Mouse (Mus musculus) kidney, postnatal 0 days (tissue): ENCODE data around the gene Cox7a2. TPM values are rescaled to one million over a fixed set of nuclear protein-coding genes. Genes with fewer than 3 reads are reported as not detected.
A peak's percentile ranks its signal among the peaks of the same experiment; 100 is the strongest.

ENCODE experiments used
- ATAC-seq: fragments of 200-750 bp; cut with Nextera tagmentation; replicated peaks from 2 replicates; pipeline ENCODE4 v1.8.0; 2017; ENCODE audit warnings: low read depth, moderate number of reproducible peaks, moderate TSS enrichment, moderate library complexity; ENCODE audit not compliant: low FRiP score
- DNase-seq: peaks from one replicate; pipeline ENCODE4 v3.0.0-alpha.2; 2016; ENCODE audit warnings: low spot score
- H3K27ac ChIP-seq: fragments of 300-500 bp; sonication (generic); 2 replicates; pipeline ENCODE4 v1.5.1; 2014; ENCODE audit warnings: mild to moderate bottlenecking
- H3K27me3 ChIP-seq: fragments of 300-500 bp; sonication (generic); 2 replicates; pipeline ENCODE4 v1.6.1; 2014; ENCODE audit warnings: low read length, mixed read lengths; ENCODE audit not compliant: insufficient read depth
- H3K36me3 ChIP-seq: fragments of 300-500 bp; sonication (generic); 2 replicates; pipeline ENCODE4 v1.6.1; 2014; ENCODE audit warnings: low read length, mixed read lengths; ENCODE audit not compliant: insufficient read depth
- H3K4me1 ChIP-seq: fragments of 300-500 bp; sonication (generic); replicated peaks from 2 replicates; pipeline ENCODE4 v1.6.1; 2014; ENCODE audit warnings: antibody characterized with exemption, low read length, mixed read lengths; ENCODE audit not compliant: insufficient read depth
- H3K4me2 ChIP-seq: fragments of 300-500 bp; sonication (generic); 2 replicates; pipeline ENCODE4 v1.6.1; 2014; ENCODE audit warnings: mild to moderate bottlenecking, low read length, moderate library complexity, mixed read lengths
- H3K4me3 ChIP-seq: fragments of 300-500 bp; sonication (generic); replicated peaks from 2 replicates; pipeline ENCODE4 v1.5.1; 2014; ENCODE audit warnings: low read depth, low read length
- H3K9ac ChIP-seq: fragments of 300-500 bp; sonication (generic); 2 replicates; pipeline ENCODE4 v1.6.1; 2014; ENCODE audit warnings: low read depth, low read length
- H3K9me3 ChIP-seq: fragments of 300-500 bp; sonication (generic); replicated peaks from 2 replicates; pipeline ENCODE4 v1.6.1; 2016; ENCODE audit warnings: low read length, inconsistent platforms, mixed read lengths
- CTCF ChIP-seq: IDR thresholded peaks from 2 replicates; pipeline ENCODE4 v1.5.1; 2016; ENCODE audit warnings: antibody characterized with exemption, low read depth, mild to moderate bottlenecking, moderate library complexity
- WGBS: fragments of 180-500 bp; shearing (Covaris S2); extraction: QIAGEN DNeasy Blood & Tissue Kit; methylation state at CpG from one replicate; pipeline ENCODE4 v1.1.7; 2014; 5-methylcytosine and 5-hydroxymethylcytosine counted together
- polyA plus RNA-seq: library from polyadenylated mRNA; unstranded; fragments of >200 nt; fragmentation: Nextera tagmentation; extraction: Ambion mirVana; gene quantifications from 2 replicates; pipeline ENCODE4 v1.2.1, GENCODE M21; 2015

Cox7a2 gene
- polyA plus RNA-seq, 1 experiment from 2014 or later = 1,379 TPM

DNA sequence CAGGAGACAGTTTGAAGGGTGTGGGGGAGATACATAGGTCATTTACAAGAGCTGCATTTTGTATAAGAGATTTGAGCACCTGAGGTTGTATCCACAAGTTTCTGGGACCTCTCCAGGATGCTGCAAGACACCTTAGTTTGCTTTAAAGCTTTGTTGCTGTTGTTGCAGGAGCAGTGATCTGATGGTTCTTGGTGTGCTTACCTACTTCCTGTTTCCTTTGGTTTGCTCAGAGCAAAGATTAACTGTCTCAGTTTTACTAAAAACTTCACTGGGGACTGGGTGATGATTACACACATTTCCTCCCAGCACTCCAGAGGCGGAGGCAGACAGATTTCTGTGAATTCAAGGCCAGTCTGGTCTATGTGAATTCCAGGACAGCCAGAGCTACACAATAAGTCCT, 35.4 kb upstream of the Cox7a2 start:
- no peaks in the 10 kb centered on the region for H3K9me3 ChIP-seq
- 0 out of 2 replicates have a peak, but pooled peaks cover 3% of the 10 kb centered on the region for H3K4me1 ChIP-seq
- DNase-seq = no peak
- no peak for ATAC-seq
- no peaks in the 10 kb centered on the region for H3K36me3 ChIP-seq
- no peaks in the 10 kb centered on the region for H3K27me3 ChIP-seq
- no peak for TF ChIP-seq CTCF
- no peak overlapping the region for H3K4me2 ChIP-seq
- H3K9ac ChIP-seq = no peak overlapping the region
- no peak overlapping the region for H3K4me3 ChIP-seq
- 73% methylated on average over 1 of the region's 1 CpGs for WGBS
- H3K27ac ChIP-seq = no peak overlapping the region

DNA sequence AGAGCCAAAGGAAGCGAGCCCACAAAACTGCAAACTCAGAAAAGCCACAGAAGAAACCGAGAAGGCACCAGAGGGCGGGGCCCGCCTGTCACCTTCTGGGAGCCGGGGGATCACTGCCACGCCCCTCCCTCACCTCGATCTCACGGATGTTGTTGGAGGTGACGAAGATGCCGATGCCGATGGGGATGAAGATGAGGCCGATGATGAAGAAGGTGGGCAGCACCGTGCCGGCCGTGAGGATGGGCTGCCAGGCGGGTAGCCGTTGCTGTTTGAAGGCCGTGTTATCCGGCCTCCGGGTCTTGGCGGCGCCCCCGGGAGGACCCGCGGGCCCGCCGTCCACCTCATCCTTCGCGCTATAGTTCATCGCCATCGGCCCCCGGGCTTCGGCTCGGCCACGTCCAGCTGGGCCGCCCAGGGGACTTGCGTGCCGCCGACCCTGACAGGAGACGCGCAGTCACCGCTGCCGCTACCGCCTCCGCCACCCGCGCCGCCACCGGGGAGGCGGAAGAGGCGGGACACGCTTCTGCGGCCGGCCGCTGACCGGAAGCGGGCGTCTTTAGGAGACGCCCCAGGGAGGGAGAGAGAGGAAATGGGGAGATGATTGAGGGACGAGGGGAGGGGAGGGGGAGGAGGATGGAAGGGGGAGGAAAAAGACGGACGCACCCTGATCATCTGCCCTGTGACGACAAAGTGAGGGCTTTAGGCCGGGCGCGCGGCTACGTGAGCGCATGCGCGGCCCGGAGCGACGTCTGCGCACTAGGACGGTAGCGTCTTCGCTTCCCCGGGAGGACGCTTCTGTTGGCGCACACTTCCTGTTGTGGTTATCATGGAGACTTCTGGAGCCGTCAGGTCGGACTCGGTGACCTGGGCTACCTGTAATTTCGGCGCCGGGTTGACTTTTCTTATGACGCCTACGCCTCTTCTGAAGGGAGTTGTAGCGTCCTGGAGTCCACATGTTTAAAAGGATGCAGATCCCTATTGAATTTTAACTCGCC, 33.5 kb upstream of the Cox7a2 start, which contains the start of gene Tmem30a:
TSS of gene Tmem30a (minus strand) at position 667 of the 995 bp plus-strand sequence.
- DNase-seq (peak; percentile 98), ATAC-seq (peak; percentile 98)
- Histone ChIP-seq H3K27ac (peak within 1 kb of the TSS; percentile 89), H3K36me3 (no peaks in the 10 kb centered on the region), H3K27me3 (no peaks in the 10 kb centered on the region), H3K4me1 (0 out of 2 replicates have a peak, but pooled peaks cover 3% of the 10 kb centered on the region), H3K9me3 (no peaks in the 10 kb centered on the region), H3K4me3 (peak within 1 kb of the TSS; percentile 84), H3K9ac (peak within 1 kb of the TSS; percentile 83), H3K4me2 (peak within 1 kb of the TSS; percentile 68)
- TF ChIP-seq CTCF = no peak
- WGBS = under 1% methylated on average over 82 of the region's 91 CpGs

DNA sequence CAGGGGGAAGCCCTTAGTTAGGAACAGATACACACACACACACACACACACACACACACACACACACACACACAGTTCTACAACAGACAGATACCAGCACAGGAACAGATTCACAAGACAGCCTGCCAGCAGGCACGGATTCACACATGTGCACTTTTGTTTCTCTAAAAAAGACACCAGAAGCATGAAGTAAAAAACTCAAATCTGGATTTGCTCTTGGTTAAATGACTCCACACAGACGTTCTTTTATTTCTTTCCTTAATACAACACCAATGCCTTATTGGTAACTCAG, 26.1 kb upstream of the Cox7a2 start:
- WGBS = 71% methylated on average over 2 of the region's 2 CpGs
- Histone ChIP-seq H3K4me2 (no peak overlapping the region), H3K4me3 (no peak overlapping the region), H3K9me3 (no peaks in the 10 kb centered on the region), H3K4me1 (no peaks in the 10 kb centered on the region), H3K9ac (no peak overlapping the region), H3K27ac (no peak overlapping the region), H3K27me3 (no peaks in the 10 kb centered on the region), H3K36me3 (no peaks in the 10 kb centered on the region)
- no peak for TF ChIP-seq CTCF
- ATAC-seq = no peak
- no peak for DNase-seq

DNA sequence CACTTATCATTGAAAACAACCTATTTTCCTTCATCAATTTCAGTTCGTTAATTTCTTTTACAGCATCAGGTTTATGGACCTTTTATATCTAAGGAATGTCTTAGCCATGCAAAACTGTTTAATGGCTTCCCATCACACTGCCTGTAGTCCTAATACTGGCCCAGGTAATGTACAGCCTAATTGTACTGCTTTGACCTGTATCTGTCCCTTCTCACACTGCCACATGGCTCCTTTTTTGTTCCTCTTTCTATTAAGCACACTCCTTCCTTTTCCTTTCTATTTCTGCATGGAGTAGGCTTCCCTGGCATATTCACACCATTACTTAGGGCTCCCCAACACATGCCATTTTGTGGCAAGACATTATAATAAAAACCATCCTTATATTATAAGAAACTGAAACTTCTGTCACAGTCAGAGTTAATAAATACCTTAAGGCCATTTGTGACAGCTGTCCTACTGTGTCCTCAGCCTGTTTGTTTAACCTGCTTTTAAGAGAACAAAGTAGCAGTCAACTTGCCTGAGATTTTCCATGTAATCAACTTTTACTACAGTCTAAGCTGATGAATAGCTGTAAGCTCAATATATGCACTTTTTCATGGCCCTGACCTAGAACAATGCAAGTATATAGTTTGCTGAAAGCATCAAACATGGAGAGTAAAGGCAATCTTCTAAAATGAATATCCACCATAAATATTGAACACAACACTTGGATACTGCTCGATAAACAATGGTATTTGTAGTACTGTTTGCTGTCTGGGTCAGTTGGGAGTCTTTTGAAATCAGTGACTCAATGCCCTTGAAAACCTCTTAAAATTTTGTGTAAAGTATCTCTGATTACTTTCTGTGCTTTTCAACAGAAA, 25.5 kb upstream of the Cox7a2 start:
- ATAC-seq (no peak), DNase-seq (no peak)
- no peak overlapping the region for H3K4me2 ChIP-seq
- 82% methylated on average over 2 of the region's 2 CpGs for WGBS
- no peak overlapping the region for H3K9ac ChIP-seq
- no peaks in the 10 kb centered on the region for H3K4me1 ChIP-seq
- no peak for TF ChIP-seq CTCF
- H3K27me3 ChIP-seq = no peaks in the 10 kb centered on the region
- no peaks in the 10 kb centered on the region for H3K36me3 ChIP-seq
- H3K4me3 ChIP-seq = no peak overlapping the region
- H3K9me3 ChIP-seq = no peaks in the 10 kb centered on the region
- no peak overlapping the region for H3K27ac ChIP-seq

DNA sequence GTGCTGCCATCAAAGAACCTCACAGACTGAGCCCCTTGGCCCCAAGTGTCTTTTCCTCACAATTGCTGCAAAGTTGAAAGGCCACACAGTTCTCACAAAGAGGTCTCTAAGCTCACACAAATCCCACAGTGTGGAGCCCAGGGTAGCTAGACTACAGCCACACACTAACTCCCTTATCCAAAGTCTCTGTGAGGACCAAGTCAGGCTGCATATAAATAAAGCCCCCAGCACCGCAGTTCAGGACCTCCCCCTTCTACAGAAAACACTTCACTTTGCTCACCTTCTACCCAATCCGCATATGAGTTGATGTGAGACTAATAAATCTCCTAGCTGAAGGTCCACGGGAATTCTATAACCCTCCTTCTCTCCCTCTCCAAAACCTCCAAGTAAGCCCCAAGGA, 24.8 kb upstream of the Cox7a2 start:
- no peak overlapping the region for H3K9ac ChIP-seq
- no peak overlapping the region for H3K4me3 ChIP-seq
- 43% methylated on average over 3 of the region's 3 CpGs for WGBS
- H3K4me2 ChIP-seq = no peak overlapping the region
- H3K27me3 ChIP-seq = no peaks in the 10 kb centered on the region
- H3K27ac ChIP-seq = no peak overlapping the region
- no peaks in the 10 kb centered on the region for H3K9me3 ChIP-seq
- DNase-seq (no peak), ATAC-seq (no peak)
- no peaks in the 10 kb centered on the region for H3K4me1 ChIP-seq
- TF ChIP-seq CTCF = no peak
- H3K36me3 ChIP-seq = no peaks in the 10 kb centered on the region

DNA sequence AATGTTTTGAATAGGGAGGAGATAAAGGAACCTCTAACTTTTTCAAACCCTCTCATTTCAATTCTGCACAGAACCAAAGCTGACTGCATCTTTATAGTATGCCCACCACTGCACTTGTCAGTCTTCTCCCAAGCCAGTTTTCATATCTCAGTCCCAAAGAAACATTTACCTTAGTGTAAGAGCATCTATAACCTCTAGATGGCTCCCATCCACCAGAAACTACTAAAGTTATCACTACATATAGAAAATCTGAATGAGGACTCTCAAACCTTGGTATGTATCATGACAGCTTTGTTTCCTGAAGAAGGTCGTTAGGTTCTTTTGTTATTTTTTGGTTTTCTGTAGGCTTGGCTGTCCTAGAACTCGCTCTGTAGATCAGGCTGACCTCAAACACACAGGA, 19.7 kb upstream of the Cox7a2 start:
- WGBS = 57% methylated on average over 2 of the region's 2 CpGs
- TF ChIP-seq CTCF = peak; percentile 65
- Histone ChIP-seq H3K4me3 (no peak overlapping the region), H3K27me3 (no peaks in the 10 kb centered on the region), H3K4me2 (no peak overlapping the region), H3K9me3 (no peaks in the 10 kb centered on the region), H3K4me1 (no peaks in the 10 kb centered on the region), H3K9ac (no peak overlapping the region), H3K27ac (no peak overlapping the region), H3K36me3 (peaks cover 6% of the 10 kb centered on the region; the same call in 1 of the 2 replicates)
- ATAC-seq = no peak
- DNase-seq = peak; percentile 55
